Mouse (Mus musculus) forebrain, embryonic 13.5 days (tissue): ENCODE measurements around the gene Gm49450. TPM values are rescaled to one million over a fixed set of nuclear protein-coding genes. Genes with fewer than 3 reads are reported as not detected.

Experiments
- ATAC-seq: fragments of 200-750 bp; cut with Nextera tagmentation; 2 replicates; pipeline ENCODE4 v1.8.0; 2017
- H3K27ac ChIP-seq: fragments of 300-500 bp; sonication (generic); 2 replicates; pipeline ENCODE4 v1.5.1; 2015; ENCODE audit warnings: inconsistent platforms, mild to moderate bottlenecking, moderate library complexity
- H3K27me3 ChIP-seq: fragments of 300-500 bp; sonication (generic); 2 replicates; pipeline ENCODE4 v1.6.1; 2015; ENCODE audit warnings: mild to moderate bottlenecking, inconsistent platforms
- H3K36me3 ChIP-seq: fragments of 300-500 bp; sonication (generic); 2 replicates; pipeline ENCODE4 v1.6.1; 2015; ENCODE audit warnings: mild to moderate bottlenecking, inconsistent platforms; ENCODE audit not compliant: poor library complexity, severe bottlenecking
- H3K4me1 ChIP-seq: fragments of 300-500 bp; sonication (generic); 2 replicates; pipeline ENCODE4 v1.6.1; 2015; ENCODE audit warnings: inconsistent platforms
- H3K4me2 ChIP-seq: fragments of 300-500 bp; sonication (generic); 2 replicates; pipeline ENCODE4 v1.6.1; 2015; ENCODE audit warnings: inconsistent platforms, mild to moderate bottlenecking, moderate library complexity
- H3K4me3 ChIP-seq: fragments of 300-500 bp; sonication (generic); 2 replicates; pipeline ENCODE4 v1.5.1; 2015; ENCODE audit warnings: mild to moderate bottlenecking, inconsistent platforms
- H3K9ac ChIP-seq: fragments of 300-500 bp; sonication (generic); 2 replicates; pipeline ENCODE4 v1.6.1; 2015; ENCODE audit warnings: mild to moderate bottlenecking, inconsistent platforms
- H3K9me3 ChIP-seq: fragments of 300-500 bp; sonication (generic); replicated peaks from 2 replicates; pipeline ENCODE4 v1.6.1; 2016; ENCODE audit warnings: inconsistent platforms
- WGBS: fragments of 180-500 bp; shearing (Covaris S2); methylation state at CpG from one replicate; pipeline ENCODE4 v1.1.7; 2015; 5-methylcytosine and 5-hydroxymethylcytosine counted together
- polyA plus RNA-seq: library from polyadenylated mRNA; unstranded; fragments of >200 nt; fragmentation: Nextera tagmentation; extraction: Ambion mirVana; gene quantifications from 2 replicates; pipeline ENCODE4 v1.2.1, GENCODE M21; 2015

Gm49450 gene
- polyA plus RNA-seq, 1 experiment from 2014 or later: not detected

DNA sequence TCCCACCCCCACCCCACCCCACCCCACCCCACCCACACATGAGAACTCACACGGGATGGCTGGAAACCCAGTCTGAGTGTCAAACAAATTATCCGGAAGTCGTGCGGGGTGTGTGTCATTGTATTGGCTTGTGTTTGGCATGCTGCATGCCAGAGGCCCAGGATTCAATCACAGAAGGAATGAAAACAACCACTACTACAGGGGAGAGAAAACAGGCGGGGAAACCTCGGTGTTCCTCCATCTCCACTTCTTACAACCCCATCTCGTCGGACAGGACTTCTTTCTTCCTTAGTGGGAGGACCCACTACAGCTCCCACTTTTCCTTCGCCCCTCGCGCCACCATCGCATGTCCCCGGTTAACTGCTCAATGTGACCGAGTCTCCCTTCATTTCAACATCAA, 36.3 kb downstream of the Gm49450 start:
- Histone ChIP-seq H3K9ac (peak overlapping the region; percentile 85), H3K36me3 (peaks cover 33% of the 10 kb centered on the region), H3K9me3 (no peaks in the 10 kb centered on the region), H3K27ac (peak overlapping the region; percentile 96), H3K4me3 (peak overlapping the region; percentile 89), H3K27me3 (no peaks in the 10 kb centered on the region), H3K4me2 (peak overlapping the region; percentile 66), H3K4me1 (peaks cover 29% of the 10 kb centered on the region)
- 0% methylated on average over 14 of the region's 14 CpGs for WGBS
- ATAC-seq: no peak

DNA sequence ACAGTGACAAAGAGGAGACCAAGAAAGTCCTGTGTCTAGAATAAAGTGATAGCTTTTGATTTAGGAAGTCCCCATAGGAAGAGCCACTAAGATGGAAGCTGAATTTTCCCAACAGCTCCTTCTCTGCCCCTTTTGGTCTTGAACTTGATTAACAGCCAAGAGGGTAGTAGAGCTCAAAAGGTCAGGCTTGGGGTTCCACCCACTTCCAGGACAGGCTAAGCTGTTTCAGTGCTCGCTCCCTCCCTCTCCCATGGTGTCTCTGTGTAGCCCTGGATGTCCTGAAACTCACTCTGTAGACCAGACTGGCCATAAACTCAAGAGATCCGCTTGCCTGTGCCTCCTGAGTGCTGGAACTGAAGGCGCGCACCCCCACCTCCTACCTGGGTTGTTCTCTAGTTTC, 37.3 kb downstream of the Gm49450 start:
- H3K9ac ChIP-seq: peak overlapping the region; percentile 85
- no peaks in the 10 kb centered on the region for H3K27me3 ChIP-seq
- WGBS: 90% methylated on average over 4 of the region's 4 CpGs
- H3K4me3 ChIP-seq: peak overlapping the region; percentile 89
- H3K27ac ChIP-seq: no peak overlapping the region
- H3K36me3 ChIP-seq: peaks cover 44% of the 10 kb centered on the region
- peak overlapping the region; percentile 66 for H3K4me2 ChIP-seq
- no peak for ATAC-seq
- H3K9me3 ChIP-seq: no peaks in the 10 kb centered on the region
- peaks cover 29% of the 10 kb centered on the region for H3K4me1 ChIP-seq

DNA sequence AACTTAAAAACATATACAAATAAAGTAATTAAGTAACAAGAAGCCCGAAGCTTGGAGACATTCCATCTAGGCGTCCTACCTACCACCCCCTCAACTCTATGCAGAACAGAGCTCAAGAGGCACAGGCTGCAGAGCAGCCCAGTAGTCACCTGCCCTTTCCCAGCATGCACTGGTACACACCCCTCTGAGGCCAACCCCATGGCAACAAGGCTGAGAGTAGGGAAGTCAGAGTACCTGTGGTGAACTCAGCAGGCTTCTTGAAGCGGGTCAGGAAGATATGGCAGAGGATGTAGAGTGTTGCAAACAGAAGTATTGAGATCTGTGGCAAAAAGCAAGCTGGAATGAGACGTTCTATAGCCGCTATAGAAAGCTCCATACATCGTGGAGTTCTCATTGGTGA, 38.4 kb downstream of the Gm49450 start:
- no peak overlapping the region for H3K4me3 ChIP-seq
- ATAC-seq: no peak
- H3K9me3 ChIP-seq: no peaks in the 10 kb centered on the region
- 94% methylated on average over 6 of the region's 6 CpGs for WGBS
- no peak overlapping the region for H3K27ac ChIP-seq
- no peak overlapping the region for H3K9ac ChIP-seq
- peaks cover 29% of the 10 kb centered on the region for H3K4me1 ChIP-seq
- H3K27me3 ChIP-seq: no peaks in the 10 kb centered on the region
- H3K36me3 ChIP-seq: peaks cover 55% of the 10 kb centered on the region
- 0 out of 2 replicates have a peak overlapping the region, but pooled peaks have one; percentile 66 for H3K4me2 ChIP-seq

DNA sequence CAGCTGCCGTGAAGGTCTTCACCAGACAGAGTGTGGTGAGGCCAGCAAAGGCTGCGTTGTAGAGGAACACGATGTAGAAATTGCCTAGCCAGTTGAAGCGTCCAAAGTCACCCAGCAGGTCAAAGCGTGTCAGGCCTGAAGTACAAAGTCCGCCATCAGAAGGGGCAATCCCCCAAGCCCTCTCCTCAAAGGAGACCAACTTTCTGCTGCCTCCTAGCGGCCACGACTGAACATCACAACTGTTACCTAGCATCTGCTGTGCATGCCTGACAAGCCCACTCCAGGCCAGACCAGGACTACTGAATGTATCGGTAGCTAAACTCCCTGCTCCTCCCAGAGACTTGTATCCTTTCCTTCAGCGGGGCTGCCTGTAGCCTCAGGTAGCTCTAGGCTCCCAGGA, 48.7 kb downstream of the Gm49450 start:
- H3K36me3 ChIP-seq: peaks cover 65% of the 10 kb centered on the region
- no peak overlapping the region for H3K9ac ChIP-seq
- peaks cover 12% of the 10 kb centered on the region for H3K27me3 ChIP-seq
- H3K4me2 ChIP-seq: no peak overlapping the region
- ATAC-seq: no peak
- no peak overlapping the region for H3K4me3 ChIP-seq
- no peaks in the 10 kb centered on the region for H3K9me3 ChIP-seq
- 28% methylated on average over 10 of the region's 10 CpGs for WGBS
- no peaks in the 10 kb centered on the region for H3K4me1 ChIP-seq
- no peak overlapping the region for H3K27ac ChIP-seq

DNA sequence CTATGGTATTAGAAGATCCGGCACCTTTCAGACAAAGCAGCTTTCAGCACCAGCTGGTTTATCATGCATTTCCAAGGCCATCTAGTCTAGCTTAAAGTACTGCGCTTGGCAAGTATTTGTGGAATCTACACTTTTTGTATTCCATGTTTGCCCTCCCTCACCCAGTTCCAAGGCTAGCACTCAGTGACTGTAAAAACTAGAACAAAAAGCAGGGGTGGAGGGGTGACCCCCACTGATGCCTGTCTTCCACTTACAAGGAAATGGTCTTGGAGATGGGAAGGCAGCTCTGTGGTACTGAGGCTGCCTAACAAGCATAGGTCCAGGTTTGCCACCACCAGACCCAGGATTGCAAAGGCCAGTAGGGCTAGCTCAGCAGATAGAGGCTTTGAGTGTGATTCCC, 50.8 kb downstream of the Gm49450 start:
- no peak overlapping the region for H3K4me2 ChIP-seq
- H3K4me1 ChIP-seq: peaks cover 10% of the 10 kb centered on the region
- H3K4me3 ChIP-seq: no peak overlapping the region
- H3K27ac ChIP-seq: no peak overlapping the region
- no peak for ATAC-seq
- 89% methylated on average over 2 of the region's 2 CpGs for WGBS
- H3K27me3 ChIP-seq: peaks cover 33% of the 10 kb centered on the region
- H3K36me3 ChIP-seq: peaks cover 44% of the 10 kb centered on the region
- H3K9ac ChIP-seq: no peak overlapping the region
- no peaks in the 10 kb centered on the region for H3K9me3 ChIP-seq

DNA sequence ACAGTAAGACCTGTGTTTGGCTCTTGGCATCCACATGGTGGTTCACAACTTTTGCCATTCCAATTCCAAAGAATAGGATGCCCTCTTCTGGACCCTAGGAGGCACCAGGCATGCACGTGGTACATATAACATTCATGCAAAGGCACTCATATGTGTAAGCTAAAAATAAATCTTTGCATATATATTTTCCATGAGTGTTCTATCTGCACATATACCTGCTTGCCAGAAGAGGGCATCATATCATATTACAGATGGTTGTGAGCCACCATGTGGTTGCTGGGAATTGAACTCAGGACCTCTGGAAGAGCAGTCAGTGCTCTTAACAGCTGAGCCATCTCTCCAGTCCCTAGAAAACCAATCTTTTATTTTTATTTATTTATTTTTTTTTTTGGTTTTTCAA, 51.8 kb downstream of the Gm49450 start:
- no peak overlapping the region for H3K9ac ChIP-seq
- 68% methylated on average over 1 of the region's 1 CpGs for WGBS
- no peak overlapping the region for H3K4me3 ChIP-seq
- H3K36me3 ChIP-seq: peaks cover 34% of the 10 kb centered on the region
- no peaks in the 10 kb centered on the region for H3K9me3 ChIP-seq
- no peak overlapping the region for H3K4me2 ChIP-seq
- peaks cover 44% of the 10 kb centered on the region for H3K27me3 ChIP-seq
- no peak overlapping the region for H3K27ac ChIP-seq
- peaks cover 12% of the 10 kb centered on the region for H3K4me1 ChIP-seq
- no peak for ATAC-seq

DNA sequence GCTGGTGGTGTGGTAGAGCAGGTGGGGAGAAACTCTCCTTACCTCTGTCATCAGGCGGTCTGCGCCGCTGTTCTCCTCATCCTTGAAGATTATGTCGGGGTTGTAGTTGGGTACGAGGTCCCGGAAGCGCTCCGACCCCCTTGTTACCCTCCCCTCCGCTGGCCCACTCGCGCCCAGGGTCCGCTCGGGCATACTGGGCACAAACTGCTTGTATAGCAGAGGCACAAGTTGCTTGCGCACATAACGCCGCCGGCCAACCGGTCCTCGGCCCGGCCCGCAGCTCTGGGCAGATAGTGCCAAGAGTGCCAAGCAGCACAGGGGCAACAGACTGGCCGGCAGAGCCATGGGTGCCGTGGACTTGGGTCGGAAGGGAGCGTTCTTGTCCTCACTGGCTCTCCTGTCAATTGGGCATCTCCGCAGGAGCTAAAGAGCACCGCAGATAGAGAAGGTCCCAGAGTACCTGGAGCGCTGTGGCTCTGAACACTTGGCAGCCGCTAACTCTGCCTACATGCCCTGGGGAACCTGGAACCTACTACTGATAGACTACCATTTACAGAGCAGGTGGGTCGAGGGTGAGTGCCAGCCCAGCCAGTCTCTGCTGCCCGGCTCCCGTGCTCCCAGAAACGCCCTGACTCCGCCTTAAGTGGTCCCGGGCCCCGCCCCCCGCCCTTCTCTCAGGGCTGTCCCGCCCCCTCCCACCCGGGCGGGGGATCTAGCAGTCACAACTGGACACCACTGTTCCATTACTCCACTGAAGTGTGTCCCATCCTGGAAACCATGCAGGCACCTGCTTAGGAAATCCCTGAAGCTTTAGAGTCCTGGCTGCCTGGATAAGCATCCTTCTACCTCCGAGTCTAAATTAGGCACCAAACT, 55.2 kb downstream of the Gm49450 start, which contains the start of gene Dhh:
Gene Dhh, minus strand, starts transcription at position 613 of the 873 bp plus-strand sequence.
- Histone ChIP-seq H3K27ac (no peak within 1 kb of the TSS), H3K9ac (0 out of 2 replicates have a peak within 1 kb of the TSS, but pooled peaks have one; percentile 37), H3K4me1 (peaks cover 39% of the 10 kb centered on the region), H3K4me2 (peak within 1 kb of the TSS; percentile 50), H3K36me3 (peaks cover 2% of the 10 kb centered on the region), H3K27me3 (peaks cover 78% of the 10 kb centered on the region), H3K9me3 (no peaks in the 10 kb centered on the region), H3K4me3 (peak within 1 kb of the TSS; percentile 26)
- ATAC-seq: 0 out of 2 replicates have a peak, but pooled peaks have one; percentile 38
- under 1% methylated on average over 41 of the region's 41 CpGs for WGBS

DNA sequence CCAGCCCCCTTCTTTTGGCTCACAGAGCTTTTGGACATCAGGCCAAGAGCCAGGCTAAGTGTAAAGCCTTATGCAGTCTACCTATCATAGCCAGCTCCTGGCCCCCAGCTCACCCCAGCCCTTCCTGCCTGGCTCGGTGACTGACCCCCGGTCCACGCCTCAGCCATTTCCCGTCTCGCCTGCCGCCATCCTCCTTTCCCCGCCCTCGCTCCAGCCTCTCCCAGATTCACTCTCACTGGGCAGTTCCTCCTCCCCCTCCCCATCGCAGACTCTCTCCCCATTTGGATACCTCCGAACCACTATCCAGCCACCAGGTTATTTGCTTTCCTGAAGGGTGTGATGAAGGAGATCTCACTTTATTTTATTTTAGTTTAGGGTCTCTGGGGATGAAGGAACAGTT, 55.9 kb downstream of the Gm49450 start:
- H3K27ac ChIP-seq: no peak overlapping the region
- no peak for ATAC-seq
- H3K9ac ChIP-seq: 0 out of 2 replicates have a peak overlapping the region, but pooled peaks have one; percentile 37
- peak overlapping the region; percentile 26 for H3K4me3 ChIP-seq
- H3K36me3 ChIP-seq: no peaks in the 10 kb centered on the region
- peaks cover 39% of the 10 kb centered on the region for H3K4me1 ChIP-seq
- WGBS: 2% methylated on average over 10 of the region's 10 CpGs
- H3K27me3 ChIP-seq: peaks cover 84% of the 10 kb centered on the region
- H3K9me3 ChIP-seq: no peaks in the 10 kb centered on the region
- peak overlapping the region; percentile 50 for H3K4me2 ChIP-seq

DNA sequence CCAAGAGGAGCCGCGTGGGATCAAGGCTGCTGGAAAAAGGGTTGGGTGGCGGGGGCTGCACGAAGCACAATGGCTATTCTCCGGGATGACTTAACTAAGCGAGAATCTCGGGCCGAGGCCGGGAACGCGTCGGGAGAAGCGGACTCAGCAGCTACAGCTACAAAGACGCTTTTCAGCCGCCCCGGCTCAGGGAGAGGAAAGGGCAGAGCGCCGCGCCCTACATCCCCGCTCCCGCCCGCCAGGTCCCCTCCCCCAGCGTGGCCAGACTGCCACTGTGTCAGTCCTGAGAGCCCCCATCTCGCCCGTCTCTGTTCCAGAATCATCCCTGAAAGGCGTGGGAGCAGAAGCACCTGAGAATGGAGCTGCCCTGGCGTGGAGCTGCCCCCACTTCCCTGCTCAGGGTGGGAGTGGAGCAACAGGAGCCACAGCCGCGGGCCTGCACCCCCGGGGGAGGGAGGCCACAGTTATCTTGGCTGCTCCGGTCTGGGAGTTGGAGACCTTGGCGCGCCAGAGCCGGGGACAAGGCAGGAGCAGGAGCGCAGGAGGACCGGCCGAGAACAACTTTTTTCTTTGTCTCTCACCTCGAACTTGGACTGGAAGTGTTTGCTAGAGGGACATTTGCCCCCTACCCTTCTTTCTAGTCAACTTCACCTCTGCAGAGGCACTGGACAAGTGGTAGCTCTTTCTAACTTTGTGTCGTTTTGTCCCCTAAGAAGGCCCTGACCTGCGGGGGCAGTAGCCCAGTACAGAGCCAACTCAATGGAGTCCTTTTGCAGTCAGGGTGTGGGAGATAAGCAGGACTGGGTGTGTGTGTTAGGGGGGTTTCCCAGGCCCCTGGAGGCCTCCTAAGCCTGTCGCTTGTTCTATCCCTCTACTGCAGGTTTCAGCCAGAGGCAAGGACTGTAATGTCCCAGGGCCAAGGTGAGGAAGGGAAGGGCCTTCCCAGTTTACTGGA, 57.4 kb downstream of the Gm49450 start:
- ATAC-seq: no peak
- Histone ChIP-seq H3K27me3 (peaks cover 96% of the 10 kb centered on the region), H3K36me3 (no peaks in the 10 kb centered on the region), H3K4me3 (peak overlapping the region; percentile 48), H3K4me2 (peak overlapping the region; percentile 90), H3K9ac (peak overlapping the region; percentile 51), H3K9me3 (no peaks in the 10 kb centered on the region), H3K4me1 (peaks cover 39% of the 10 kb centered on the region), H3K27ac (no peak overlapping the region)
- WGBS: 3% methylated on average over 39 of the region's 41 CpGs

DNA sequence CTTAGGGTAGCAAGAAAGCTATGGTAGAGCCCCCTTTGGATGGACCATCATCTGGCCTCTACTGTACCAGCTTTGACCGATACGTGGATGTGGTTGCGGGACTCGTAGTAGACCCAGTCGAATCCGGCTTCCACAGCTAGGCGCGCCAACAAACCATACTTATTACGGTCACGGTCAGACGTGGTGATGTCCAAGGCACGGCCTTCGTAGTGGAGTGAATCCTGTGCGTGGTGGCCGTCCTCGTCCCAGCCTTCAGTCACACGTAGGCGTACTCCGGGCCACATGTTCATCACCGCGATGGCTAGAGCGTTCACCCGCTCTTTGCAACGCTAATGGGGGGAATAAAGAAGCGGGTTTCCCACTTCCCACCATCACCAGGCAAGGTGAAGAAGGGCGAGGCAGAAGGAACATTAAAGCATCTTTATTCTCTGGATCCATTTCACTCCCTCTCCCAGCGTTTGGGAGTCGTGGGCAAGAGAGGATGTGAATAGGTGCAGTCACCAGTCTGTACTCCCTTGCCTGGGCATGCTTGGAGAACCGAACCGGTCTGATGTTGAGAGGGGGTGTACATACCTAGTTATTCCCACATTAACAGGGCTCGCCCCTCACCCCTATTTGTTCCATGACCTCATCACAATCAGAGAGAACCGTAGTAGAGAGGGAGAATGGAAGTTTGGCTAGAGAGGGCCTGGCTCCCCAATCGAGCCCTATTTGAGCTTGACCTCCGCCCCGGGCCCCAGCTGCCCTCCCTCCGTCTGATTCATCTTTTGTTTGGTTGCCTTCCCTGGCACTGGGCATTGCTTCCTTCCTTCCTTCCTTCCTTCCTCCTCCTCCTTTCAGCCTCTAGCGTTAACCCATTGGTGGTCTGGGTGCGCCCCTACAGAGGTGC, 58.4 kb downstream of the Gm49450 start:
- no peak overlapping the region for H3K27ac ChIP-seq

More for the DNA sequence above, 58.4 kb downstream of the Gm49450 start:
- WGBS: 3% methylated on average over 38 of the region's 38 CpGs
- ATAC-seq: no peak
- H3K36me3 ChIP-seq: no peaks in the 10 kb centered on the region
- H3K9me3 ChIP-seq: no peaks in the 10 kb centered on the region
- H3K4me3 ChIP-seq: peak overlapping the region; percentile 48
- H3K9ac ChIP-seq: peak overlapping the region; percentile 57
- H3K4me2 ChIP-seq: peak overlapping the region; percentile 90
- H3K4me1 ChIP-seq: peaks cover 39% of the 10 kb centered on the region
- peaks cover 90% of the 10 kb centered on the region for H3K27me3 ChIP-seq
